Mouse (Mus musculus): ENCODE measurements at regions not wholly inside any gene's neighbourhood (a gene's known extent, or its start where the extent isn't known, plus 50 kb on each side); places are given as distances from the start of the nearest gene placed in this dataset.
A peak's percentile ranks its signal among the peaks of the same experiment; 100 is the strongest.

- no peak for DNase-seq
Measured at GRCm38 (mm10) chr1:158163411-158163810, 192.7 kb downstream of the Brinp2 start.

- DNase-seq, result peak; percentile 19 to 41
Measured at GRCm38 (mm10) chr1:158170006-158170405, 186.1 kb downstream of the Brinp2 start.

- DNase-seq, result peak; percentile 31 to 50
Measured at GRCm38 (mm10) chr1:158180095-158180494, 176.0 kb downstream of the Brinp2 start.

- DNase-seq, result peak; percentile 43 to 52
Measured at GRCm38 (mm10) chr1:158181296-158181695, 174.8 kb downstream of the Brinp2 start.

GRCm38 (mm10) chr1:158187651-158188050 is 168.5 kb downstream of the Brinp2 start:
- peak; percentile 39 to 60 for DNase-seq

- DNase-seq, result peak; percentile 20 to 25
Measured at GRCm38 (mm10) chr1:158192841-158193551, 163.1 kb downstream of the Brinp2 start.

GRCm38 (mm10) chr1:158193968-158194565 is 162.1 kb downstream of the Brinp2 start:
- DNase-seq, result peak; percentile 33 to 43

Data from cerebellum, postnatal 10 days (tissue).